Mouse (Mus musculus) CH12.LX (cell line): ENCODE measurements at regions not wholly inside any gene's neighbourhood (a gene's known extent, or its start where the extent isn't known, plus 50 kb on each side); places are given as distances from the start of the nearest gene placed in this dataset.

Experiments used
- DNase-seq: peaks from one replicate; pipeline ENCODE4 v3.0.0-alpha.2; 2013; ENCODE audit errors: extremely low read depth
- H3K27ac ChIP-seq: 2 replicates; pipeline ENCODE4 v1.5.1; 2012; ENCODE audit warnings: low read depth, mild to moderate bottlenecking, control low read depth, moderate library complexity; ENCODE audit not compliant: insufficient read depth
- H3K27me3 ChIP-seq: replicated peaks from 2 replicates; pipeline ENCODE3; 2012; ENCODE audit warnings: inconsistent platforms
- H3K36me3 ChIP-seq, 2 experiments: replicated peaks in 1 of 2; 2 replicates each; pipeline versions ENCODE3 to v1.6.1; 2012; ENCODE audit warnings: inconsistent platforms in 1 of 2, low read length in 1 of 2, mild to moderate bottlenecking in 1 of 2, mixed read lengths in 1 of 2, moderate library complexity in 1 of 2; ENCODE audit not compliant: control insufficient read depth in 1 of 2, insufficient read depth in 1 of 2
- H3K4me1 ChIP-seq, 2 experiments: 2 replicates each; pipeline ENCODE4 v1.6.1; 2012; ENCODE audit warnings: inconsistent platforms in 1 of 2, moderate library complexity in 1 of 2; ENCODE audit not compliant: insufficient read depth in 2 of 2, control insufficient read depth in 1 of 2
- H3K4me2 ChIP-seq: 2 replicates; pipeline ENCODE4 v1.6.1; 2012; ENCODE audit warnings: low read depth, mild to moderate bottlenecking, control low read depth; ENCODE audit not compliant: poor library complexity, insufficient read depth, severe bottlenecking
- H3K4me3 ChIP-seq, 3 experiments: fragments of 150-350 bp in 1 of 3; sonication (generic) in 1 of 3; replicated peaks in 1 of 3; 2 replicates each; pipeline versions ENCODE3 to v1.5.1; 2011 to 2012; ENCODE audit warnings: low read depth in 2 of 3, low read length in 2 of 3, mild to moderate bottlenecking in 2 of 3, moderate library complexity in 2 of 3, control low read depth in 1 of 3, improper control_type of control experiment in 1 of 3, inconsistent platforms in 1 of 3, mixed read lengths in 1 of 3; ENCODE audit not compliant: poor library complexity in 1 of 3
- H3K79me2 ChIP-seq: replicated peaks from 2 replicates; pipeline ENCODE4 v1.6.1; 2012; ENCODE audit warnings: mild to moderate bottlenecking, moderate library complexity; ENCODE audit not compliant: control insufficient read depth, poor library complexity, insufficient read depth, severe bottlenecking; ENCODE audit errors: extremely low read depth
- H3K9ac ChIP-seq: 2 replicates; pipeline ENCODE4 v1.6.1; 2012; ENCODE audit warnings: low read depth, mild to moderate bottlenecking, control low read depth, moderate library complexity; ENCODE audit not compliant: insufficient read depth
- H3K9me3 ChIP-seq: replicated peaks from 2 replicates; pipeline ENCODE3; 2012; ENCODE audit warnings: low read length, inconsistent platforms, mixed read lengths
- BHLHE40 ChIP-seq: IDR thresholded peaks from 2 replicates; pipeline ENCODE4 v1.6.1; 2011; ENCODE audit warnings: mild to moderate bottlenecking, low read depth, low read length, improper control_type of control experiment
- CTCF ChIP-seq, 2 experiments: IDR thresholded peaks in 1 of 2; conservative IDR thresholded peaks in 1 of 2; 2 replicates each; pipeline ENCODE4 v1.5.1; 2011 to 2012; ENCODE audit warnings: low read depth in 2 of 2, low read length in 2 of 2, improper control_type of control experiment in 1 of 2, inconsistent platforms in 1 of 2, mild to moderate bottlenecking in 1 of 2, moderate library complexity in 1 of 2
- E2F4 ChIP-seq: IDR thresholded peaks from 2 replicates; pipeline ENCODE4 v1.6.1; 2011; ENCODE audit warnings: low read depth, low read length, improper control_type of control experiment; ENCODE audit not compliant: insufficient replicate concordance
- ELF1 ChIP-seq: IDR thresholded peaks from 2 replicates; pipeline ENCODE4 v1.6.1; 2014; ENCODE audit warnings: low read depth, mild to moderate bottlenecking, inconsistent platforms, low read length, improper control_type of control experiment
- EP300 ChIP-seq: IDR thresholded peaks from 2 replicates; pipeline ENCODE4 v1.6.1; 2011; ENCODE audit warnings: low read length, improper control_type of control experiment
- ETS1 ChIP-seq: conservative IDR thresholded peaks from 2 replicates; pipeline ENCODE4 v1.6.1; 2012; ENCODE audit warnings: low read depth, mild to moderate bottlenecking, inconsistent platforms, low read length, improper control_type of control experiment, moderate library complexity
- IRF4 ChIP-seq: IDR thresholded peaks from 2 replicates; pipeline ENCODE4 v1.6.1; 2014; ENCODE audit warnings: low read depth, mild to moderate bottlenecking, inconsistent platforms, low read length, improper control_type of control experiment
- JUN ChIP-seq: IDR thresholded peaks from 2 replicates; pipeline ENCODE4 v1.6.1; 2011; ENCODE audit warnings: low read depth, mild to moderate bottlenecking, low read length, improper control_type of control experiment, moderate library complexity; ENCODE audit not compliant: insufficient read depth
- JUND ChIP-seq: conservative IDR thresholded peaks from 2 replicates; pipeline ENCODE4 v1.6.1; 2011; ENCODE audit warnings: low read depth, low read length, improper control_type of control experiment
- KAT2A ChIP-seq: IDR thresholded peaks from 2 replicates; pipeline ENCODE4 v1.6.1; 2012; ENCODE audit warnings: low read length, improper control_type of control experiment, inconsistent platforms; ENCODE audit not compliant: insufficient replicate concordance
- MAFK ChIP-seq: IDR thresholded peaks from 2 replicates; pipeline ENCODE4 v1.6.1; 2011; ENCODE audit warnings: low read length, improper control_type of control experiment; ENCODE audit not compliant: insufficient replicate concordance
- MAX ChIP-seq: IDR thresholded peaks from 2 replicates; pipeline ENCODE4 v1.6.1; 2011; ENCODE audit warnings: low read length, improper control_type of control experiment
- MAZ ChIP-seq: IDR thresholded peaks from 2 replicates; pipeline ENCODE4 v1.6.1; 2012; ENCODE audit warnings: low read depth, mild to moderate bottlenecking, inconsistent platforms, low read length, improper control_type of control experiment, moderate library complexity
- MEF2A ChIP-seq: IDR thresholded peaks from 2 replicates; pipeline ENCODE4 v1.6.1; 2014; ENCODE audit warnings: low read depth, mild to moderate bottlenecking, inconsistent platforms, low read length, improper control_type of control experiment, borderline replicate concordance
- MXI1 ChIP-seq: IDR thresholded peaks from 2 replicates; pipeline ENCODE4 v1.6.1; 2011; ENCODE audit warnings: mild to moderate bottlenecking, low read depth, low read length, improper control_type of control experiment
- MYC ChIP-seq: IDR thresholded peaks from 2 replicates; pipeline ENCODE4 v1.6.1; 2011; ENCODE audit warnings: low read depth, mild to moderate bottlenecking, improper control_type of control experiment, low read length
- POLR2A ChIP-seq: IDR thresholded peaks from 2 replicates; pipeline ENCODE4 v1.6.1; 2011; ENCODE audit warnings: low read depth, mild to moderate bottlenecking, improper control_type of control experiment, low read length
- RAD21 ChIP-seq: IDR thresholded peaks from 2 replicates; pipeline ENCODE4 v1.6.1; 2011; ENCODE audit warnings: low read depth, mild to moderate bottlenecking, low read length, improper control_type of control experiment, moderate library complexity
- RCOR1 ChIP-seq: conservative IDR thresholded peaks from 2 replicates; pipeline ENCODE4 v1.6.1; 2012; ENCODE audit warnings: low read depth, mild to moderate bottlenecking, inconsistent platforms, low read length, improper control_type of control experiment
- SIN3A ChIP-seq: IDR thresholded peaks from 2 replicates; pipeline ENCODE4 v1.6.1; 2012; ENCODE audit warnings: low read length, improper control_type of control experiment, inconsistent platforms
- SMC3 ChIP-seq: IDR thresholded peaks from 2 replicates; pipeline ENCODE4 v1.6.1; 2011; ENCODE audit warnings: low read depth, low read length, improper control_type of control experiment
- TBP ChIP-seq: conservative IDR thresholded peaks from 2 replicates; pipeline ENCODE4 v1.6.1; 2011; ENCODE audit warnings: low read depth, low read length, improper control_type of control experiment
- TCF12 ChIP-seq: IDR thresholded peaks from 2 replicates; pipeline ENCODE4 v1.6.1; 2014; ENCODE audit warnings: low read depth, mild to moderate bottlenecking, inconsistent platforms, low read length, improper control_type of control experiment
- USF2 ChIP-seq: conservative IDR thresholded peaks from 2 replicates; pipeline ENCODE4 v1.6.1; 2011; ENCODE audit warnings: low read depth, low read length, improper control_type of control experiment
- ZC3H11A ChIP-seq: IDR thresholded peaks from 2 replicates; pipeline ENCODE4 v1.6.1; 2012; ENCODE audit warnings: low read depth, mild to moderate bottlenecking, inconsistent platforms, low read length, improper control_type of control experiment
- ZMIZ1 ChIP-seq: IDR thresholded peaks from 2 replicates; pipeline ENCODE4 v1.6.1; 2012; ENCODE audit warnings: low read depth, mild to moderate bottlenecking, inconsistent platforms, low read length, improper control_type of control experiment
- dilution Hi-C: fragments of 300-500 bp; cut with MboI; formaldehyde crosslinking; loops from 2 replicates; pipeline ENCODE4 v1.14.3; 2020; ENCODE audit warnings: low sequenced_read_pairs; ENCODE audit not compliant: extremely low pct_unique_long_range_greater_than_20kb, extremely low pct_ligation_motif_present
- in situ Hi-C: fragments of 300-500 bp; cut with MboI; formaldehyde crosslinking; loops from 3 replicates; pipeline ENCODE4 v1.14.3; 2019; ENCODE audit warnings: low sequenced_read_pairs, low pct_ligation_motif_present, low pct_unique_long_range_greater_than_20kb, mixed read lengths

- DNase-seq = no peak
- H3K4me1 ChIP-seq = no peaks in the 10 kb centered on the region
- H3K4me3 ChIP-seq = no peak overlapping the region
- H3K27ac ChIP-seq = no peak overlapping the region
- in situ Hi-C loops (no loop called here), dilution Hi-C loops (no loop called here)
- TF ChIP-seq JUND = no peak
- TF ChIP-seq ELF1 = no peak
- no peak for TF ChIP-seq E2F4
- no peak for TF ChIP-seq MAX
- no peak for TF ChIP-seq JUN
- TF ChIP-seq MEF2A = no peak
- no peak for TF ChIP-seq MYC
- TF ChIP-seq SIN3A = no peak
- no peak for TF ChIP-seq USF2
- no peak for TF ChIP-seq ETS1
- no peak for TF ChIP-seq TCF12
- no peak for TF ChIP-seq BHLHE40
- TF ChIP-seq MXI1 = no peak
- TF ChIP-seq TBP = no peak
- TF ChIP-seq MAZ = no peak
- no peak for TF ChIP-seq MAFK
- TF ChIP-seq ZMIZ1 = no peak
- TF ChIP-seq CTCF (conservative IDR thresholded peaks at IDR 0.05 in 1 of 2, IDR thresholded peaks at IDR 0.05 in 1 of 2; ENCODE audit: low read depth in 2 of 2, low read length in 2 of 2) = no peak
- H3K9ac ChIP-seq = no peak overlapping the region
- H3K36me3 ChIP-seq = no peaks in the 10 kb centered on the region
- no peaks in the 10 kb centered on the region for H3K27me3 ChIP-seq
- no peak overlapping the region for H3K4me2 ChIP-seq
- no peaks in the 10 kb centered on the region for H3K9me3 ChIP-seq
- no peaks in the 10 kb centered on the region for H3K79me2 ChIP-seq
These were observed 116.0 kb upstream of the Tusc1 start for GRCm38 (mm10) chr4:93451357-93451756.

- H3K9me3 ChIP-seq = peaks cover 4% of the 10 kb centered on the region
- H3K4me1 ChIP-seq = no peaks in the 10 kb centered on the region
- in situ Hi-C loops (no loop called here), dilution Hi-C loops (no loop called here)
- H3K79me2 ChIP-seq = no peaks in the 10 kb centered on the region
- no peaks in the 10 kb centered on the region for H3K36me3 ChIP-seq
- no peak overlapping the region for H3K4me3 ChIP-seq
- TF ChIP-seq MAX = no peak
- no peak for TF ChIP-seq IRF4
- TF ChIP-seq KAT2A = no peak
- TF ChIP-seq ZC3H11A = no peak
- no peak for TF ChIP-seq RAD21
- TF ChIP-seq SMC3 = no peak
- no peak for TF ChIP-seq MYC
- TF ChIP-seq USF2 = no peak
- no peak for TF ChIP-seq EP300
- no peak for TF ChIP-seq RCOR1
- no peak for TF ChIP-seq POLR2A
- no peak for TF ChIP-seq ELF1
- DNase-seq = no peak
- no peak overlapping the region for H3K27ac ChIP-seq
- H3K9ac ChIP-seq = no peak overlapping the region
- no peaks in the 10 kb centered on the region for H3K27me3 ChIP-seq
- H3K4me2 ChIP-seq = no peak overlapping the region
These were observed 115.5 kb upstream of the Tusc1 start for GRCm38 (mm10) chr4:93450831-93451230.
